Mouse (Mus musculus) erythroid progenitor cell, adult 5-6 weeks (primary cell): ENCODE data around the gene Ear6. TPM values are rescaled to one million over a fixed set of nuclear protein-coding genes. Genes with fewer than 3 reads are reported as not detected.
A peak's percentile ranks its signal among the peaks of the same experiment; 100 is the strongest.

Experiments used
- ATAC-seq: replicated peaks from 2 replicates; pipeline ENCODE4 v1.8.0; 2016; ENCODE audit warnings: moderate number of reproducible peaks, mild to moderate bottlenecking, moderate TSS enrichment, inconsistent platforms; ENCODE audit not compliant: poor library complexity, low FRiP score, severe bottlenecking
- total RNA-seq, 2 experiments: library from RNA; stranded (forward) in 1 of 2; stranded (reverse) in 1 of 2; fragments of 150-400 nt in 1 of 2; fragments of 186-747, 209-891 nt in 1 of 2; gene quantifications; 2 replicates each; pipeline versions ENCODE4 v1.2.3 to v1.2.4; 2015 to 2017; ENCODE audit warnings: low replicate concordance in 2 of 2

The Ear6 gene
- total RNA-seq, 2 experiments from 2014 or later, result 7.1 to 28.3 TPM

DNA sequence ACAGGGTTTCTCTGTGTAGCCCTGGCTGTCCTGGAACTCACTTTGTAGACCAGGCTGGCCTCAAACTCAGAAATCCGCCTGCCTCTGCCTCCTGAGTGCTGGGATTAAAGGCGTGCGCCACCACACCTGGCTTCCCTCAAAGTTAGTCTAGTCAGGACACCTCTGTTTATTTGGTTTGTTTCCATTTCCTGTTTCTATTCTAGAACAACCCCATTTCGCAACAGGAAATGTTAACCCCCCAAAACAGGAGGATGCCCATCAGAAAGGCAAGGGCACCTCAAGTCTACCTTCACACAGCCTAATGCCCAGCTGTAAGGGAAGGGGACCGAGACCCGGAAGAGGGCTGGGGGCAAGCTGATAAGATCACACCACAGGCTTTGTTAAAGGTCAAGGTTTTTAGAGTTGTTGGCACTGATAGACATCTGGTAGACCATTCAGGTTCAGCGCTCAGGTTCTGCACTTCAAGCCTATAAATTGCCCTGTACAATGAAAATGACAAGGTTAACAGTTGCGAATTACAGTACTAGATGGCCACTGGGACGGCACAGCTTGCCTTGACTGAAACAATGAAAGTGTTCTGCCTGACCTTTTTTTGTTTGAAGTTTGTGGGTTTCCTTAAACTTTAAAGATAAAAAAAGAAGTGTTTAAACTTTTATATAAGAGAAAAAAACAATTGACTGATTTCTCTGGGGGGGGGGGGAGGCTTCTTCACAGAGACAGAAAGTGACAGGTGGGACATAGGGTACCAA is 38.9 kb downstream of the Ear6 start, which contains the start of gene Slc39a2:
Gene Slc39a2 (plus strand): TSS at position 699 of the 749 bp plus-strand sequence.
- no peak for ATAC-seq

DNA sequence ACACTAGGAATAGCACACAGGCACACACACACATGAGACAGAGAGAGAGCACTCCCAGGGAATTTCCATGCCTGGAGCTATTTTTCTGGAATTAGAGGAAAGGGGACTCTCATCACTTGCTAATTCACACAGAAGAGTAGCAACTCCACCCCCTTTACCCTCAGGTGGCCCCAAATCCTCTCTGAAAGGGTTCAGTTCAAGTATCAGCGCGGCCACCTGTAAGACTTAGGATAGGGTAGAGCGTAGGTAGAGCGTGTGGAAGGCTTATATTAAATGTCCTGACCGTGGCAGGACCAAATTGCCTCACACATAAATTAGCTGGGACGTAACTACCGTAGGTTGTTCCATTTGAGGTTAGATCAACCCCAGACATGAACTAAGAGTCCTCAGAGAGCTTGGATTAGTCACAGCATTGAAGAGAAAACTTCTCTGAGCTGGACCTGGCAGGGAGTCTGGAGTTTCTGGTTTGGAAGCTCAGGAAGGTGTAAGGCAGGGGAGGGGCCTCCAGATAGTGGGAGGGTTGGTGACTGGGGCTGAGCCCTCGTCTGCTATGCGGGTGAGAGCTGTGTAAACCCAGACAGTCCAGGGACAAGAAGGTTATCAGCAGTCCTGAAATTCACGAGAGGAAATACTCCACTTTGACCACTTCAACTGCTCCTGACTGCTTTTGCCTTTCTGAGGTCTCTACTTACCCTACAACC is 39.7 kb downstream of the Ear6 start:
- ATAC-seq, result no peak

DNA sequence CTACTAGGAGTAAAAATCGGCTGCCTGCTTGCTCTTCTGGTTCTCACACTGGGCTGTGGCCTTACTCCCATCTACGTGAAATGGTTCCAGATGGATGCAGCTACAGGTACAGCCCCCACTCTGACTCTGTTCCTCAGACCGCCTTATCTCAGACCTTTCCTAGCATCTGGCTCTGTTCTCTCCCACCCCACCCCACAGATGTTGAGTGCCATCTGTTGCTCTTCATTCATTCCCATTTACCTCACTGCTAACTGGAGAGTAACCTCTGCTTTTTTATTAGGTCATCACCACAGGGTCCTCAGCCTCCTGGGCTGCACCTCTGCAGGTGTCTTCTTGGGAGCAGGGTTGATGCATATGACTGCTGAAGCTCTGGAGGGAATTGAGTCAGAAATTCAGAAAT is 40.3 kb downstream of the Ear6 start:
- no peak for ATAC-seq

- 0 out of 2 replicates have a peak, but pooled peaks have one; percentile 30 for ATAC-seq
Observed at GRCm38 (mm10) chr14:51895071-51895470, 41.6 kb downstream of the Ear6 start.

DNA sequence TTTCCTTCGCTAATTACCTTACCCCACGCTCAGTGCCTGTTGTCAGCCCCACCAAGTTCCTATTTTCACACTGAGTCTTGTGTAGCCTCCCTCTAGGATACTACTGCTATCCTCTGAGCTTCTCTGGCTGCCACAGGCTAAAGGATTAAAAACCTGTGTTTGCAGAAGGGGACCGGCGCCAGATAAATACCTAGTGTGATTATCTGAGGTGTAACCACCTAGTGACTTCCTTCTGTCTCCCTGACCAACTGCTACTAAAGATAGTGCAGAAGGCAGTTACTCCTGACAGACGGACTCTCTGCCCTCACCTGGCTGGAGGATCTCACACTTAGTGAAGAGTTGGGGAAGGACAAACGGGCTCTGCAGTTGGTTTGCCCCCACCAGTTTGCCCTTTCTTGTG is 42.5 kb downstream of the Ear6 start:
- ATAC-seq, result no peak

DNA sequence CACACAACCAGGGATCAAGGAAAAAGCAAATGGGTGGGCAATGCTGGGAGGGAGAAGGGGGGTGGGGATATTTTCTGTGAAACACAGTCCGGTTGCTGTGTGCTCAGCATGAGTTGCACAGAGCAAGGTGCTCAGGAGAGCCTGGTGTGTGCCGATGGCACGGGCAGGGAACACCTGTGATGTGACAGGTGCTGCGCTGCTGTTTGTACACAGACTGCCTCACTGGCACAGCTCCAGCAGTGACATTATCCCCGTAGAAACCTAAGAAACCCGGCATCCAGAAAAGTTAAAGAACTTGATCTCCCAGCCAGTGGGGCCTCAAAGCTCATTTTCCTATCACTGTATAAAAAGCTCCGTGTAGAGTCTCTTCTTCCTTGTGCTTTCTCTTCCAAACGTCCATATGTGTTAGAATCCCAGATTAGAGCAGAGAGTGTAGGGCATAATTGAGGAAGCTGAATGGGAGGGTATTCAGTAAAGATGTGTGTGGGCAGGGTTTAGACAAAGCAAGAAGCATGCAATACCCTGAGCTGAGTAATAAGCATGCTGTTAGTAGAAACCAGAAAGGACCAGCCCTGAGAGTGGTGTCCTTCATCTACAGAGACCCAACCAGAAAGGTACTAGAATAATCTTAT is 43.2 kb downstream of the Ear6 start:
- no peak for ATAC-seq

DNA sequence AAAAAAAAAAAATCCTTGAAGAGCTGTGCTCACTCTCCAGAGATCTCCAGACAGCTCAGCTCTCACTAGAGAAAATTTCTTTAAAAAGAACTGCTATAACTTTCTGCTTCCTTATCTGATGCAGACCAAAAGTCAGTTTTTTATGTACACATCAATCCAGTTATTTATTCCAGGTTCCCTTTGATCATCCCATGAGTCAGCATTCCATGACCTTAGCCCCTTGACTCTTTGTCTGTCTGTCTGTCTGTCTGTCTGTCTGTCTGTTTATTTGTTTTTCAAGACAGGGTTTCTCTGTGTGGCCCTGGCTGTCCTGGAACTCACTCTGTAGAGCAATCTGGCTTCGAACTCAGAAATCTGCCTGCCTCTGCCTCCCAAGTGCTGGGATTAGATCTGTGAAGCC is 45.9 kb downstream of the Ear6 start:
- no peak for ATAC-seq

- no peak; the same call in 1 of the 2 replicates for ATAC-seq
Observed at GRCm38 (mm10) chr14:51902806-51903710, 49.6 kb downstream of the Ear6 start.

- ATAC-seq, result no peak
Observed at GRCm38 (mm10) chr14:51903782-51904181, 50.3 kb downstream of the Ear6 start.

Other genes with a start within 250 kb of the Ear6 start
- not detected in 2 replicates for gene Gm17078, start 242.4 kb upstream of the Ear6 start, total RNA-seq (2015; ENCODE audit: low replicate concordance)
- not detected in 2 replicates for gene Gm17078, start 242.4 kb upstream of the Ear6 start, total RNA-seq (2017; ENCODE audit: low replicate concordance)
- not detected in 2 replicates for gene Gm4181, start 218.0 kb upstream of the Ear6 start, total RNA-seq (2015; ENCODE audit: low replicate concordance)
- not detected in 2 replicates for gene Gm4181, start 218.0 kb upstream of the Ear6 start, total RNA-seq (2017; ENCODE audit: low replicate concordance)
- gene Gm17079, start 158.2 kb upstream of the Ear6 start, total RNA-seq (2015; ENCODE audit: low replicate concordance), result not detected in 2 replicates
- gene Gm17079, start 158.2 kb upstream of the Ear6 start, total RNA-seq (2017; ENCODE audit: low replicate concordance), result not detected in 2 replicates
- gene Gm5800, start 136.5 kb upstream of the Ear6 start, total RNA-seq (2015; ENCODE audit: low replicate concordance), result not detected in 2 replicates
- not detected in 2 replicates for gene Gm5800, start 136.5 kb upstream of the Ear6 start, total RNA-seq (2017; ENCODE audit: low replicate concordance)
- gene Ang4, start 80.1 kb upstream of the Ear6 start, total RNA-seq (2015; ENCODE audit: low replicate concordance), result not detected in 2 replicates
- not detected in 2 replicates for gene Ang4, start 80.1 kb upstream of the Ear6 start, total RNA-seq (2017; ENCODE audit: low replicate concordance)
- not detected in 2 replicates for gene AY358078, start 53.7 kb upstream of the Ear6 start, total RNA-seq (2015; ENCODE audit: low replicate concordance)
- gene AY358078, start 53.7 kb upstream of the Ear6 start, total RNA-seq (2017; ENCODE audit: low replicate concordance), result not detected in 2 replicates
- gene Mettl17, start 31.1 kb downstream of the Ear6 start, total RNA-seq (2015; ENCODE audit: low replicate concordance), result 1.7 and 4.3 TPM in 2 replicates
- 11.3 TPM in 1 of 2 replicates, not detected in the other for gene Mettl17, start 31.1 kb downstream of the Ear6 start, total RNA-seq (2017; ENCODE audit: low replicate concordance)
- 2.1 TPM in 1 of 2 replicates, not detected in the other for gene Slc39a2, start 39.2 kb downstream of the Ear6 start, total RNA-seq (2015; ENCODE audit: low replicate concordance)
- gene Slc39a2, start 39.2 kb downstream of the Ear6 start, total RNA-seq (2017; ENCODE audit: low replicate concordance), result not detected in 2 replicates
- gene Ndrg2, start 60.5 kb downstream of the Ear6 start, total RNA-seq (2015; ENCODE audit: low replicate concordance), result 18.4 TPM in 1 of 2 replicates, not detected in the other
- 5.9 and 9.2 TPM in 2 replicates for gene Ndrg2, start 60.5 kb downstream of the Ear6 start, total RNA-seq (2017; ENCODE audit: low replicate concordance)
- not detected in 2 replicates for gene Tppp2, start 64.7 kb downstream of the Ear6 start, total RNA-seq (2015; ENCODE audit: low replicate concordance)
- not detected in 2 replicates for gene Tppp2, start 64.7 kb downstream of the Ear6 start, total RNA-seq (2017; ENCODE audit: low replicate concordance)
- gene Rnase13, start 69.1 kb downstream of the Ear6 start, total RNA-seq (2015; ENCODE audit: low replicate concordance), result not detected in 2 replicates
- gene Rnase13, start 69.1 kb downstream of the Ear6 start, total RNA-seq (2017; ENCODE audit: low replicate concordance), result not detected in 2 replicates
- gene Arhgef40, start 131.0 kb downstream of the Ear6 start, total RNA-seq (2015; ENCODE audit: low replicate concordance), result 6.5 and 20.5 TPM in 2 replicates
- 11.6 and 16.2 TPM in 2 replicates for gene Arhgef40, start 131.0 kb downstream of the Ear6 start, total RNA-seq (2017; ENCODE audit: low replicate concordance)
- gene Tmem253, start 162.0 kb downstream of the Ear6 start, total RNA-seq (2015; ENCODE audit: low replicate concordance), result 6.5 TPM in 1 of 2 replicates, not detected in the other
- 0.15 TPM in 1 of 2 replicates, not detected in the other for gene Tmem253, start 162.0 kb downstream of the Ear6 start, total RNA-seq (2017; ENCODE audit: low replicate concordance)
- gene Zfp219, start 167.0 kb downstream of the Ear6 start, total RNA-seq (2015; ENCODE audit: low replicate concordance), result 2.2 and 4.2 TPM in 2 replicates
- 3.9 and 4.8 TPM in 2 replicates for gene Zfp219, start 167.0 kb downstream of the Ear6 start, total RNA-seq (2017; ENCODE audit: low replicate concordance)
- not detected in 2 replicates for gene Olfr221, start 188.8 kb downstream of the Ear6 start, total RNA-seq (2015; ENCODE audit: low replicate concordance)
- gene Olfr221, start 188.8 kb downstream of the Ear6 start, total RNA-seq (2017; ENCODE audit: low replicate concordance), result not detected in 2 replicates